In genomic region chr19:41375791-41376190, GRCm38 (mm10) we compare ENCODE assay signal across 10 mouse cellular contexts. TPM values are rescaled to one million over a fixed set of nuclear protein-coding genes. Genes with fewer than 3 reads are reported as not detected.
DNase-seq lines count a peak whose midpoint lies in the region; TF ChIP-seq lines count a peak whose summit lies in the region.
"Had no signal": no experiment of that assay in that cellular context is flagged by ENCODE, and none has a peak within 500 bp of the region (broad histone marks: within the 10 kb centered on the region; RNA-seq: fewer than 3 reads in every experiment).

No protein-coding gene starts in this region.

- no peak for TF ChIP-seq CTCF in brain, embryonic 14.5 days (IDR thresholded peaks at IDR 0.05; ENCODE audit: borderline replicate concordance, extremely low read depth, insufficient read depth, insufficient read length)

- no peak for TF ChIP-seq POLR2A in brain, embryonic 14.5 days (IDR thresholded peaks at IDR 0.05; ENCODE audit: borderline replicate concordance, extremely low read depth, insufficient read depth, insufficient read length, poor library complexity, severe bottlenecking)

- peak; percentile 14 to 42 for DNase-seq in layer of hippocampus, postnatal 10 days (ENCODE audit: low spot score in 2 of 2)
- DNase-seq in layer of hippocampus, postnatal 25 days (ENCODE audit: extremely low spot score in 1 of 2, low spot score in 1 of 2), result no peak
- DNase-seq in brain, embryonic 14.5 days (ENCODE audit: low read depth), result peak; percentile 16
- DNase-seq in cerebellum, adult 8-10 months, result peak; percentile 51
- peak; percentile 60 to 69 for DNase-seq in cerebellum, postnatal 36 days
- DNase-seq in ovary, postnatal 36 days (ENCODE audit: low spot score), result no peak
- DNase-seq in ovary, postnatal 10 days (ENCODE audit: low spot score), result no peak
- DNase-seq in Muller cell, postnatal 12 days (ENCODE audit: inconsistent ontology term), result no peak
- DNase-seq: kidney, postnatal 4 days; liver had no signal

RNA-seq across cellular contexts. Expression of gene Pik3ap1, which starts 9.1 kb away (rescaled TPM):
- 1 to 10 TPM; 1.9 TPM for total RNA-seq in layer of hippocampus, postnatal 10 days (2021)
- 1 to 10 TPM; 2.2 to 2.7 TPM for total RNA-seq in layer of hippocampus, postnatal 25 days (2021)
- 1.2 and 1.6 TPM in 2 replicates for polyA plus RNA-seq in brain, embryonic 14.5 days (2012; rRNA removed)

Comparison
In these comparisons a context has a peak if more than half of its experiments do, and no peak if none do; other contexts are left out.
1. DNase-seq: peak in layer of hippocampus, postnatal 10 days (2 of 2), brain, embryonic 14.5 days (single experiment), cerebellum, adult 8-10 months (single experiment) and cerebellum, postnatal 36 days (2 of 2); none in layer of hippocampus, postnatal 25 days (0 of 2), ovary, postnatal 36 days (single experiment), ovary, postnatal 10 days (single experiment) and Muller cell, postnatal 12 days (single experiment).